Mouse (Mus musculus) liver, embryonic 12.5 days (tissue): ENCODE measurements around the gene Eri3. TPM values are rescaled to one million over a fixed set of nuclear protein-coding genes. Genes with fewer than 3 reads are reported as not detected.

Experiments
- ATAC-seq: fragments of 200-750 bp; cut with Nextera tagmentation; 2 replicates; pipeline ENCODE4 v1.8.0; 2017; ENCODE audit warnings: moderate number of reproducible peaks, mild to moderate bottlenecking, moderate library complexity
- H3K27ac ChIP-seq: fragments of 300-500 bp; sonication (generic); 2 replicates; pipeline ENCODE4 v1.5.1; 2016; ENCODE audit warnings: mild to moderate bottlenecking
- H3K27me3 ChIP-seq: fragments of 300-500 bp; sonication (generic); replicated peaks from 2 replicates; pipeline ENCODE4 v1.6.1; 2016; ENCODE audit warnings: mild to moderate bottlenecking, moderate library complexity
- H3K36me3 ChIP-seq: fragments of 300-500 bp; sonication (generic); 2 replicates; pipeline ENCODE4 v1.6.1; 2016; ENCODE audit warnings: mild to moderate bottlenecking, moderate library complexity
- H3K4me1 ChIP-seq: fragments of 300-500 bp; sonication (generic); 2 replicates; pipeline ENCODE4 v1.6.1; 2016
- H3K4me2 ChIP-seq: fragments of 300-500 bp; sonication (generic); 2 replicates; pipeline ENCODE4 v1.6.1; 2016; ENCODE audit warnings: mild to moderate bottlenecking, moderate library complexity
- H3K4me3 ChIP-seq: fragments of 300-500 bp; sonication (generic); 2 replicates; pipeline ENCODE4 v1.5.1; 2016; ENCODE audit warnings: mild to moderate bottlenecking, moderate library complexity
- H3K9ac ChIP-seq: fragments of 300-500 bp; sonication (generic); 2 replicates; pipeline ENCODE4 v1.6.1; 2016; ENCODE audit warnings: mild to moderate bottlenecking, moderate library complexity
- H3K9me3 ChIP-seq: fragments of 300-500 bp; sonication (generic); replicated peaks from 2 replicates; pipeline ENCODE4 v1.6.1; 2016; ENCODE audit warnings: mild to moderate bottlenecking, moderate library complexity
- WGBS: fragments of 180-500 bp; shearing (Covaris S2); methylation state at CpG from one replicate; pipeline ENCODE4 v1.1.7; 2016; ENCODE audit not compliant: insufficient replicate concordance; 5-methylcytosine and 5-hydroxymethylcytosine counted together
- polyA plus RNA-seq: library from polyadenylated mRNA; unstranded; fragments of >200 nt; fragmentation: Nextera tagmentation; extraction: Ambion mirVana; gene quantifications from 2 replicates; pipeline ENCODE4 v1.2.1, GENCODE M21; 2016

Eri3 gene
- polyA plus RNA-seq, 1 experiment from 2014 or later = 53.7 TPM

DNA sequence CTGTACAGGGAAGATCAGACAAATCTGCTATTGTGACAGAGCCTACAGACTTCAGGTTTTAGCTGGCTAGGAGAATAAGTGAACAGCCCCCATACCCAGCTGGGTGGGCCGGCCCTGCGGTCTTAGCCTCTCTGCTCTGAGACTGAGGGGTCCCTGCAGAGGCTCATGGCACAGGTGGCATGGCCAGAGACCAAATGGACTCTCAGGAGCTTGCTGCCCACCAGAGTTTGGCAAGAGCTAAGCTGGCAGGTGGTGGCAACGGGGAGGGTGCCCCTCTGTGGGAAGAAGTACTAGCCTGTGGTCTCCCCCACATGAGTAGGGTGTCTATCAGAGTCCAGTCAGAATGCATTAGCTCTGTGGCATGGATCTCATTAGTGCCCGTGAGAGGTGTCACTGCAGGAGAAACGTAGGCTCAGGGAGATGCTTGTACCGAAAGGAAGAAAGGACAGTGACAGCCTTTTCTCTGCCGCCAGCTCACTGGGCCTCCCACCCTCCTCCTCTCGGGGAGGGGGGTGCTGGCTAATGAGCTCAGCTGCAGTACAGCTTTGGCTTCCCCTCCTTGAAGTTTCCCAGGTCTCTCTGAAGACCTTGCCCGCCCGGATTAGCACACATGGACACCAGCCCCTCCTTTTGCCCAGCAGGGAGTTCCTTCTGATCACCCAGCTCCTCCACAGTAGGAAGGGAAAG lies 104.0 kb downstream of the Eri3 start:
- Histone ChIP-seq H3K4me1 (peaks cover 21% of the 10 kb centered on the region), H3K4me2 (no peak overlapping the region), H3K36me3 (peaks cover 12% of the 10 kb centered on the region), H3K9me3 (no peaks in the 10 kb centered on the region), H3K27me3 (no peaks in the 10 kb centered on the region), H3K27ac (no peak overlapping the region), H3K4me3 (no peak overlapping the region), H3K9ac (no peak overlapping the region)
- ATAC-seq = no peak
- WGBS = 55% methylated on average over 10 of the region's 10 CpGs

GRCm38 (mm10) chr4:117654703-117655499 lies 104.7 kb downstream of the Eri3 start:
- H3K36me3 ChIP-seq = peaks cover 7% of the 10 kb centered on the region
- no peak overlapping the region for H3K4me2 ChIP-seq
- peaks cover 21% of the 10 kb centered on the region for H3K4me1 ChIP-seq
- no peak overlapping the region for H3K9ac ChIP-seq
- H3K27me3 ChIP-seq = no peaks in the 10 kb centered on the region
- no peak overlapping the region for H3K4me3 ChIP-seq
- H3K9me3 ChIP-seq = no peaks in the 10 kb centered on the region
- ATAC-seq = no peak
- WGBS = 65% methylated on average over 9 of the region's 9 CpGs
- no peak overlapping the region for H3K27ac ChIP-seq

DNA sequence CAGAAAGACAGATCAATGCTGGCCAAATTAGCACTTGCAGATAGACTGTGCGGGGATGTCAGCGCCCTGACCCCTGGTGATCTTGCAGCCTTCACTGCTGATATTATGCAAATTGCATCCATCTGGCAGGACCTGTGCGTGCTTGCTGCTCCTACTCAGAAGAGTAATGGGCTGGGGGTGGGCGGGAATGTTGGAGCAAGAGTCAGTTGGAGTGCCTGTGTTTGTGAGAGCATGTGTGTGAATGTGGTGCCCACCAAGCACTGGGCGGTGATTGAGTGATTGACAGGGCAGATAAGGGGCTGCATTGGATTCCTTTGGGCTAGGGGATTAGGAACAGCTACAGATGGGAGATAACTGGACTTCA lies 105.3 kb downstream of the Eri3 start:
- Histone ChIP-seq H3K27ac (no peak overlapping the region), H3K27me3 (no peaks in the 10 kb centered on the region), H3K4me3 (no peak overlapping the region), H3K4me2 (no peak overlapping the region), H3K36me3 (peaks cover 5% of the 10 kb centered on the region), H3K9ac (no peak overlapping the region), H3K4me1 (peaks cover 21% of the 10 kb centered on the region), H3K9me3 (no peaks in the 10 kb centered on the region)
- ATAC-seq = no peak
- WGBS = 65% methylated on average over 5 of the region's 5 CpGs

DNA sequence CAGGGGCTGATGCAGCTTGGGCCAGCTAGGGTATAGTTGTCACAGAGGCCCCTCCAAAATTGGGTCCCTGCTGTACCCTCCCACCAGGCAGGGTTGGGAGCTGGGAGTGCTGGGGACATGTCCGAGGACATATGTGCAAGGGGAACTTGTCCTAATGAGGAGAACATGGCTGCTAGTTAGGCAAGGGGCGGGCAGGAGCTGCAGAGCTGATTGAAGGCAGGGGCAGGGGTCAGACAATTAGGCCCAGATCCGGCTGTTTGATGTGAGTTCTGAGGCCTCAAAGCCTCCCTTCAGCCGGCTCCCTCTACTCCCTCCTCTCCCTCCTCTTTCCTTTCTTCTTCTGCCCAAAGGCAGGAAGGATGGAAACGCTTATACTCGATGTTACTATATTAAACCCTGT lies 106.8 kb downstream of the Eri3 start:
- ATAC-seq = no peak
- no peak overlapping the region for H3K4me2 ChIP-seq
- H3K27ac ChIP-seq = no peak overlapping the region
- H3K4me1 ChIP-seq = peaks cover 16% of the 10 kb centered on the region
- H3K27me3 ChIP-seq = no peaks in the 10 kb centered on the region
- WGBS = 68% methylated on average over 6 of the region's 6 CpGs
- peaks cover 12% of the 10 kb centered on the region for H3K36me3 ChIP-seq
- H3K4me3 ChIP-seq = no peak overlapping the region
- no peak overlapping the region for H3K9ac ChIP-seq
- no peaks in the 10 kb centered on the region for H3K9me3 ChIP-seq

GRCm38 (mm10) chr4:117657646-117658045 lies 107.5 kb downstream of the Eri3 start:
- no peak overlapping the region for H3K4me3 ChIP-seq
- peaks cover 10% of the 10 kb centered on the region for H3K4me1 ChIP-seq
- no peak overlapping the region for H3K27ac ChIP-seq

DNA sequence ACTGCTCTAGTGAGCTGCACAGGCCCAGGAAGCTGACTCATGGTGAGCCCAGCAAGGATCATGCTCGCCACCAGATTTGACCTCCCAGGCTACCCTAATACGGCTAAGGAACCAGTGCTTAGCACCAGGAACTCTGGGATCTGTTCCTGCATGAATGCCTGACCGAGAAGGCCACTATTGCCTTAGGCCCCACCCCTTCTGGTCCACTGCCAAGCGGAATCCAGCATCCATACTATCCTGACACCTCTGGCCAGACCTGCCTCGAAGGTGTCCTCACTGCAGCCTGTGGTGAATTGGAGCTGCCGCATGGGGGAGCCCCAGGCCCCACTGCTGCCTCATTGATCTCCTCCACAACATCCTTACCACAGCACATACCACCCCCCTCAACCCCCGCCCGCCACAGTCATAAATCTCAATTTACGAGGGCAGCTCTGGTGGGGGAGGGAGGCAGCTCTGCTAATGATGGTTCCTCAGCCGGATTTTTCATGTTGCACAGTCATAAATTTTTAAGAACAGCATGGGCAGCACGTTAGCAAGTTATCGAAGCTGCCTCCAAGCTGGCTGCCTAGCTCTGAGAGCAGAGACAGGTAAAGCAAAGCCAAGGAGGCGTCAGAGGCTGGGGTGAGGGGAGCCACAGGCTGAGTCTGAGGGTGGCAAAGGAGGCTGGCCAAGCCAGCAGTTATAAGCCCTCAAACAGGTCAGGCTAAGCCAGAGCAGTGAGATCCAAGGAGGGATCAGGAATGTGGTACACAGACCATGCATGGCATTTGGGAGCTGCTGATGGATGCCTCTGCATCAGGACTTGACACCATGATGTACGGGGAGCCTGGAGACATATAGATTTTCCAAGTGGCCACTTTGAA lies 108.6 kb downstream of the Eri3 start:
- 64% methylated on average over 14 of the region's 14 CpGs for WGBS
- H3K9ac ChIP-seq = no peak overlapping the region
- H3K4me1 ChIP-seq = peaks cover 3% of the 10 kb centered on the region; the same call in 1 of the 2 replicates
- no peak for ATAC-seq
- no peak overlapping the region for H3K4me2 ChIP-seq
- H3K27me3 ChIP-seq = no peaks in the 10 kb centered on the region
- H3K9me3 ChIP-seq = no peaks in the 10 kb centered on the region
- no peak overlapping the region for H3K4me3 ChIP-seq
- peaks cover 12% of the 10 kb centered on the region for H3K36me3 ChIP-seq
- no peak overlapping the region for H3K27ac ChIP-seq

More at GRCm38 (mm10) chr4:117657646-117658045, 107.5 kb downstream of the Eri3 start:
- Histone ChIP-seq H3K9ac (no peak overlapping the region), H3K36me3 (peaks cover 12% of the 10 kb centered on the region), H3K9me3 (no peaks in the 10 kb centered on the region), H3K27me3 (no peaks in the 10 kb centered on the region), H3K4me2 (no peak overlapping the region)
- ATAC-seq = no peak
- 74% methylated on average over 4 of the region's 4 CpGs for WGBS

DNA sequence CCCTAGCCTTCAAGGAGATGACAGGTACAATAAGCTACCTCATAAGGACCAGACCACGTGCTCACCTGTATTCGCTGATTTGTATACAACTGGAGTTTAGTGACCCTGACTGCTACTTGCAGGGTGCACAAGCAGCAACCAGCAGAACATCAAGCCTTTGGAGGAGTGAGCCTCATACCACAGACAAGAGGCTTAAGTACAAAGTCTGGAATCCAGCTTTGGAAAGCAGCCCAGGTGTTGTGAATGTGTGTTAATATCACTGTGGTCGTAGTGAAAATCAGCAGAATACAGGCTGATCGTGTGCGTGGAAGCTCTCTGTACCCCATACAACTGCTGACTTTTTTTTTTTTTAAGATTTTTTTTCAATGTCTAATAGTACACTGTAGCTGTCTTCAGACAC lies 109.8 kb downstream of the Eri3 start:
- H3K4me2 ChIP-seq = no peak overlapping the region
- no peak for ATAC-seq
- no peaks in the 10 kb centered on the region for H3K4me1 ChIP-seq
- H3K9me3 ChIP-seq = no peaks in the 10 kb centered on the region
- H3K9ac ChIP-seq = no peak overlapping the region
- WGBS = 84% methylated on average over 5 of the region's 5 CpGs
- H3K27me3 ChIP-seq = no peaks in the 10 kb centered on the region
- no peak overlapping the region for H3K4me3 ChIP-seq
- H3K36me3 ChIP-seq = peaks cover 12% of the 10 kb centered on the region
- no peak overlapping the region for H3K27ac ChIP-seq

DNA sequence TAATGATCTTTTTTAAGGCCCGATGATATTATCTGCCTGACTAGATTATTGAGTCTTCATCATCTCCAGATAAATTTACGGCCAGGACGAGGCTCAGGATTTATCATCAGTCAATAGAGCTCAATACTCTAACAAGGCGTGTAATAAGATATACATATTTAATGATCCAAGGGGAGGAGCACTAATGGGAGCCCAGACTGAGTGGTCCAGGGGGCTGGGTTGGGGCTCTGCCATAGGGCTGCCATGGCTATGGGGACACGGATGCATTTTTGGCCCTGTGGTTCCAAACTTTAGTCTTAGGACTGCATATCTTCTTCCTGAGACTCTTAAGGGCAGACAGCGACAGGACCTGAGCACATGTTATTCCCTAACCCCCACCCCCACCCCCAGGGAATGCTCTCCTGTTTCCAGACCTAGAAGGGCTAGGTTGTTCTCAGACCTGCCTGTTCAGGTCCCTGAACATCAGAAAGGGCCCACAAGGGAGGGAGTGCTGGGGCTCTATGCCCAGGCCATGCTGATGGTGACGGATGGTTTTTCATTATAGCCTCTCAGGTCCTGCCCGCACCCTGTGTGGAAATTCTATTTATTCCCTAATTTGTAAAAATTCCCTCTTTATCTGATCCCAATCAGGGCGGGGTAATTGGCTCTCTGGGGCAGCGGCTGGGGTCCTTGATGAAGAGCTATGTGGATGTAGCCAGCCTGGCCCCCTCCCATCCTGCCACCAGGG lies 114.4 kb downstream of the Eri3 start:
- Histone ChIP-seq H3K27me3 (no peaks in the 10 kb centered on the region), H3K9ac (no peak overlapping the region), H3K9me3 (no peaks in the 10 kb centered on the region), H3K4me2 (no peak overlapping the region), H3K4me1 (0 out of 2 replicates have a peak, but pooled peaks cover 6% of the 10 kb centered on the region), H3K36me3 (peaks cover 12% of the 10 kb centered on the region), H3K27ac (no peak overlapping the region), H3K4me3 (no peak overlapping the region)
- 71% methylated on average over 10 of the region's 10 CpGs for whole genome bisulfite sequencing
- ATAC-seq = no peak

DNA sequence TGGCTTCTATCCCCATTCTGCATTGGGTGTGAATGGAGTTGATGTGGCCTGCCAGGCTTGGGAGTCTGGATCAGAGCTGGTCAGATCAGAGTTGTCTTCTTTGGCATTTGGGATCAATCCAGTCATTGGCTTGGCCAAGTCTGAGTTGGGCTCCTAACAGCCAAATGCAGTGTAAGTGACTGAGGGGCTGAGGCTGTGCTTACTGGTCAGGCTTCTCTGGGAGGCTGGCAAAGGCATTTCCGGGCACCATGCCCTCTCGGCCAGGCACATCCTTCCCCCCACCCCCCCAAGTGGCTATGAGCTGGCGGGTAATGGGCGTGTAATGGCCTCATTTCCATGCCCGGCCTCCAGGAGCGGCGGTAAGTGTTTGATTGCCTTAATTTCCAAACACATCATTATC lies 115.4 kb downstream of the Eri3 start:
- Histone ChIP-seq H3K27me3 (no peaks in the 10 kb centered on the region), H3K4me2 (no peak overlapping the region), H3K27ac (no peak overlapping the region), H3K4me1 (0 out of 2 replicates have a peak, but pooled peaks cover 6% of the 10 kb centered on the region), H3K36me3 (peaks cover 7% of the 10 kb centered on the region), H3K9ac (no peak overlapping the region), H3K4me3 (no peak overlapping the region), H3K9me3 (no peaks in the 10 kb centered on the region)
- WGBS = 78% methylated on average over 7 of the region's 7 CpGs
- ATAC-seq = no peak

DNA sequence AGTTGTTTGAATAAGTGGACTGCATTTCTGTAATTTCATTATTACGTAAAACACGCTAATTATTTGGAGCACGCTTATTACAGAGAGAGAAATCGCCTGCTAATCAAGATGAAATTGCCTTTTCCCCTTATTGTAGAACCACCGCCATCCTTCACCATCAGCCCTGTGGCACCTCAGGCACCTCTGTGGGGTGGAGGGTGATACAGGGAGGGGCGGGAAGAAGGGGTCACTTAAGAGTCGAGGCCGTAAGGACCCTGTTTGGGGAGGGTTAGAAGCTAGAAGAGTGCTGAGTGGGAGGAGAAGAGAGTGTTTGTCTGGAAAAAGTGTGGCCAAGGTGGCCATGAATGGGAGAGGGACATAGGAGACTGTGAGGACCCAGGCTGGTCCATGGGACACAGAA lies 115.9 kb downstream of the Eri3 start:
- H3K4me1 ChIP-seq = 0 out of 2 replicates have a peak, but pooled peaks cover 6% of the 10 kb centered on the region

DNA sequence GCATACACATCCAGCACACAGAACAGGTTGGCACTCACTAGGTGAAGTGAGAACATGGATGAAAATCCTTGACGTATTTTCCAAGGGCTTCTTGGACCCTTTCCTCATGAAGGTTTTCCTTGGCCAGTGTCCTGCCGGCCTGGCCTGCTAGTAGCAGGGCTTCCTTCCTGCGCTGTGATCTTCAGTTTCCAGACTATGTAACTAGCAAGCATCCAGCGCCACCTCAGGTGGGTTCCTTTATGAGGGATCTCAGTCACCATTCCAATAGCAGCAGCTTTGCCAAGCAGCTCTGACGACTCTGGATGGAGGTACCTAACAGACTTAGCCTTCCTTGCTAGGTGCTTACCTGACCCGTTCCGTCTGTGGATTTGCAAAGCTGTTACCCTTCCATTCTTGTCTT lies 119.7 kb downstream of the Eri3 start:
- no peaks in the 10 kb centered on the region for H3K9me3 ChIP-seq
- no peak overlapping the region for H3K9ac ChIP-seq
- no peak overlapping the region for H3K4me2 ChIP-seq
- ATAC-seq = no peak
- H3K4me1 ChIP-seq = 0 out of 2 replicates have a peak, but pooled peaks cover 6% of the 10 kb centered on the region
- H3K36me3 ChIP-seq = peaks cover 22% of the 10 kb centered on the region
- 74% methylated on average over 7 of the region's 7 CpGs for WGBS
- no peak overlapping the region for H3K4me3 ChIP-seq
- H3K27ac ChIP-seq = no peak overlapping the region
- no peaks in the 10 kb centered on the region for H3K27me3 ChIP-seq

More for the DNA sequence above, 115.9 kb downstream of the Eri3 start:
- Histone ChIP-seq H3K27me3 (no peaks in the 10 kb centered on the region), H3K9ac (no peak overlapping the region), H3K4me2 (no peak overlapping the region), H3K4me3 (no peak overlapping the region), H3K9me3 (no peaks in the 10 kb centered on the region), H3K27ac (no peak overlapping the region), H3K36me3 (0 out of 2 replicates have a peak, but pooled peaks cover 5% of the 10 kb centered on the region)
- WGBS = 81% methylated on average over 8 of the region's 8 CpGs
- no peak for ATAC-seq
